Mouse (Mus musculus) urinary bladder, postnatal 10 days (tissue): ENCODE measurements around the gene Lacc1.

ENCODE experiments used
- DNase-seq: peaks from one replicate; pipeline ENCODE4 v3.0.0; 2022; ENCODE audit warnings: low spot score

Gene Lacc1

DNA sequence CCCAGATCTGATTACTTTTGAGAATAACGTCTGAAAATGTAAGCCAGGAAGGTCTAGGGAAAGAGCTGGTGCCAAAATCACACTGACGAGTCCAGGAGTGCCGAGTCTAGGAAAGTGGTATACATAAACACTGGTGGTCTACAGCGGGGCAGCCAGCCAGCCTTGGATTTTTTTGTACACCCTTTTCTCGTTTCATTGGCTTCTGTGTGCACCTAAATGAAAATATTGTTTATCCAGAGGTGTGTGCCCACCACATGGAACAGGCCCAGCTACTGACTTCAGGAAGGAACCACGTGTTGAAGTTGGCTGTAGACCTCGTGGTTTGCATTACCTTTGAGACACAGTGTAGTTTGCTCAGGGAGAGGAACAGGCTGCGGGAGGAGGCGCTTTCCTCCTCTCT, 57.1 kb downstream of the Lacc1 start:
- DNase-seq = no peak
